Mouse (Mus musculus): ENCODE measurements around the gene Slc39a8.

Gene Slc39a8

GRCm38 (mm10) chr3:135825016-135825753 lies at the start of gene Slc39a8:
Gene Slc39a8, plus strand, starts transcription at chr3:135825279.
- in situ Hi-C loops (cut with MboI, MseI), result no loop called here

GRCm38 (mm10) chr3:135785065-135785464 lies 40.0 kb upstream of the Slc39a8 start:
- in situ Hi-C loops (cut with MboI, MseI), result no loop called here

GRCm38 (mm10) chr3:135796117-135796516 lies 29.0 kb upstream of the Slc39a8 start:
- in situ Hi-C loops (cut with MboI, MseI), result no loop called here

- in situ Hi-C loops (cut with MboI, MseI), result no loop called here
Observed at GRCm38 (mm10) chr3:135798241-135798640, 26.8 kb upstream of the Slc39a8 start.

- in situ Hi-C loops (cut with MboI, MseI), result no loop called here
Observed at GRCm38 (mm10) chr3:135798665-135799064, 26.4 kb upstream of the Slc39a8 start.

GRCm38 (mm10) chr3:135814665-135815064 lies 10.4 kb upstream of the Slc39a8 start:
- in situ Hi-C loops (cut with MboI, MseI), result no loop called here

GRCm38 (mm10) chr3:135815973-135816727 lies 8.9 kb upstream of the Slc39a8 start:
- in situ Hi-C loops (cut with MboI, MseI), result no loop called here

- in situ Hi-C loops (cut with MboI, MseI), result no loop called here
Observed at GRCm38 (mm10) chr3:135817124-135817523, 8.0 kb upstream of the Slc39a8 start.

- in situ Hi-C loops (cut with MboI, MseI), result no loop called here
Observed at GRCm38 (mm10) chr3:135824436-135824835, 643 bp upstream of the Slc39a8 start.

GRCm38 (mm10) chr3:135825754-135826683 lies 940 bp downstream of the Slc39a8 start:
- in situ Hi-C loops (cut with MboI, MseI), result no loop called here

GRCm38 (mm10) chr3:135826684-135827249 lies 1.7 kb downstream of the Slc39a8 start:
- in situ Hi-C loops (cut with MboI, MseI), result no loop called here

GRCm38 (mm10) chr3:135828000-135828399 lies 2.9 kb downstream of the Slc39a8 start:
- in situ Hi-C loops (cut with MboI, MseI), result no loop called here

- in situ Hi-C loops (cut with MboI, MseI), result no loop called here
Observed at GRCm38 (mm10) chr3:135832496-135832895, 7.4 kb downstream of the Slc39a8 start.

GRCm38 (mm10) chr3:135832907-135833306 lies 7.8 kb downstream of the Slc39a8 start:
- in situ Hi-C loops (cut with MboI, MseI), result no loop called here

- in situ Hi-C loops (cut with MboI, MseI), result loop anchor here (5.0 kb wide), 1 partner anchor 103 kb away; no protein-coding TSS in a partner anchor
Observed at GRCm38 (mm10) chr3:135834988-135835387, 9.9 kb downstream of the Slc39a8 start.

- in situ Hi-C loops (cut with MboI, MseI), result loop anchor here (5.0 kb wide), 1 partner anchor 107 kb away; no protein-coding TSS in a partner anchor
Observed at GRCm38 (mm10) chr3:135839535-135839934, 14.5 kb downstream of the Slc39a8 start.

GRCm38 (mm10) chr3:135840185-135840584 lies 15.1 kb downstream of the Slc39a8 start:
- in situ Hi-C loops (cut with MboI, MseI), result no loop called here

- in situ Hi-C loops (cut with MboI, MseI), result no loop called here
Observed at GRCm38 (mm10) chr3:135841716-135842511, 16.8 kb downstream of the Slc39a8 start.

GRCm38 (mm10) chr3:135843181-135843580 lies 18.1 kb downstream of the Slc39a8 start:
- in situ Hi-C loops (cut with MboI, MseI), result no loop called here

GRCm38 (mm10) chr3:135843707-135844106 lies 18.6 kb downstream of the Slc39a8 start:
- in situ Hi-C loops (cut with MboI, MseI), result no loop called here

Data from regulatory T cell (primary cell).